Mouse (Mus musculus): ENCODE measurements at regions not wholly inside any gene's neighbourhood (a gene's known extent, or its start where the extent isn't known, plus 50 kb on each side); places are given as distances from the start of the nearest gene placed in this dataset.

GRCm38 (mm10) chr1:73516441-73516840, 500.7 kb upstream of the Tnp1 start:
- Histone ChIP-seq H3K36me3 (no peaks in the 10 kb centered on the region), H3K27ac (no peak overlapping the region), H3K27me3 (replicated peaks) (no peaks in the 10 kb centered on the region), H3K9me3 (replicated peaks) (0 out of 2 replicates have a peak, but pooled peaks cover 3% of the 10 kb centered on the region), H3K9ac (no peak overlapping the region), H3K4me1 (no peaks in the 10 kb centered on the region), H3K4me2 (no peak overlapping the region), H3K4me3 (no peak overlapping the region)
- ATAC-seq: no peak
- 72% methylated on average over 8 of the region's 8 CpGs for WGBS (ENCODE audit: insufficient replicate concordance)

GRCm38 (mm10) chr1:73515781-73516180, 500.1 kb upstream of the Tnp1 start:
- ATAC-seq: no peak
- H3K4me1 ChIP-seq: no peaks in the 10 kb centered on the region
- WGBS (ENCODE audit: insufficient replicate concordance): 66% methylated on average over 5 of the region's 5 CpGs
- H3K36me3 ChIP-seq: no peaks in the 10 kb centered on the region
- H3K4me3 ChIP-seq: no peak overlapping the region
- H3K9me3 ChIP-seq (replicated peaks): 0 out of 2 replicates have a peak, but pooled peaks cover 3% of the 10 kb centered on the region
- H3K27me3 ChIP-seq (replicated peaks): no peaks in the 10 kb centered on the region
- no peak overlapping the region for H3K9ac ChIP-seq
- no peak overlapping the region for H3K4me2 ChIP-seq
- H3K27ac ChIP-seq: no peak overlapping the region

DNA sequence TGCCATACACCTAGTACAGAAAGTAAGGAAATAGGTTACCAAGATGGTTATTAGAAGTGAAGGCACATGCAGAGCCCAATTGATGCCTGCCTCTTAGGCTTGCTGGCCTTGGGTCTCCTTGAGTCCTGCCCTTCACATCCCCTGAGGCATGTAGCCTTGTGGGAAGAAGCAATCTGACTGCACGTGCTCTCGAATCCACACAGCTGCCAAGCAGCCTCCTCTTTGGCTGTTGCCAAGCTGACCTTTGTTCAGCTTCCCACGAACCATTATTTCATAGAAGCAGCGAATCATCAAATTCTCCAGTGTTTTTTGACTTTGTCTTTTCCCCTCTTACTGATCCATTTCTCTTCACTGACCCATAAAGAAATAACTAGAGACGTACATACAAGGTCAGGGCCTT, 498.1 kb upstream of the Tnp1 start:
- Histone ChIP-seq H3K36me3 (no peaks in the 10 kb centered on the region), H3K9ac (no peak overlapping the region), H3K9me3 (replicated peaks) (0 out of 2 replicates have a peak, but pooled peaks cover 3% of the 10 kb centered on the region), H3K27ac (no peak overlapping the region), H3K4me3 (no peak overlapping the region), H3K4me1 (no peaks in the 10 kb centered on the region), H3K4me2 (no peak overlapping the region), H3K27me3 (replicated peaks) (no peaks in the 10 kb centered on the region)
- no peak for ATAC-seq
- 61% methylated on average over 5 of the region's 5 CpGs for WGBS (ENCODE audit: insufficient replicate concordance)

DNA sequence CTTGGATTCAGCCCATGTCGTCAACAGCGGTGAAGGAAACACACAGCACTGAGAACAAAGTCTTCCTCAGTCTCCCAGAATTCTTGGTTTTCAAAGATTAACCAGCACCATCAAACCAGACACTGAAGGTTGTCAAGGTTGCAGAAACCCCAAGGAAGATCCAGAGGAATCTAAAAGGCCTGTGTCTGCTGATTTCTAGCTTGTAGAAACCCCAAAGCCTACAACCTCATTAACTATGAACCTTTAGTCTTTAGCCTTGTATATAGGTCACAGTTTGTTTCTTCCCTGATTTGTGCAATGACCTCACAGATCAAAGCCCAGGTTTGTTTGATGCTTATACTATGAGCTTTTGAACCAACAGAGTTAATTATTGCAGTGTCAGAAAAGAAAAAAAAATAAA, 497.1 kb upstream of the Tnp1 start:
- Histone ChIP-seq H3K27me3 (replicated peaks) (no peaks in the 10 kb centered on the region), H3K9me3 (replicated peaks) (0 out of 2 replicates have a peak, but pooled peaks cover 3% of the 10 kb centered on the region), H3K9ac (no peak overlapping the region), H3K4me1 (no peaks in the 10 kb centered on the region), H3K4me2 (no peak overlapping the region), H3K27ac (no peak overlapping the region), H3K36me3 (no peaks in the 10 kb centered on the region), H3K4me3 (no peak overlapping the region)
- WGBS (ENCODE audit: insufficient replicate concordance): 82% methylated on average over 2 of the region's 2 CpGs
- no peak for ATAC-seq

GRCm38 (mm10) chr1:73507071-73507754, 491.5 kb upstream of the Tnp1 start:
- H3K4me2 ChIP-seq: no peak overlapping the region
- no peaks in the 10 kb centered on the region for H3K4me1 ChIP-seq
- ATAC-seq: no peak
- no peaks in the 10 kb centered on the region for H3K36me3 ChIP-seq
- H3K9me3 ChIP-seq (replicated peaks): no peaks in the 10 kb centered on the region
- H3K9ac ChIP-seq: no peak overlapping the region
- H3K27ac ChIP-seq: no peak overlapping the region
- WGBS (ENCODE audit: insufficient replicate concordance): 53% methylated on average over 10 of the region's 10 CpGs
- H3K27me3 ChIP-seq (replicated peaks): no peaks in the 10 kb centered on the region
- no peak overlapping the region for H3K4me3 ChIP-seq

DNA sequence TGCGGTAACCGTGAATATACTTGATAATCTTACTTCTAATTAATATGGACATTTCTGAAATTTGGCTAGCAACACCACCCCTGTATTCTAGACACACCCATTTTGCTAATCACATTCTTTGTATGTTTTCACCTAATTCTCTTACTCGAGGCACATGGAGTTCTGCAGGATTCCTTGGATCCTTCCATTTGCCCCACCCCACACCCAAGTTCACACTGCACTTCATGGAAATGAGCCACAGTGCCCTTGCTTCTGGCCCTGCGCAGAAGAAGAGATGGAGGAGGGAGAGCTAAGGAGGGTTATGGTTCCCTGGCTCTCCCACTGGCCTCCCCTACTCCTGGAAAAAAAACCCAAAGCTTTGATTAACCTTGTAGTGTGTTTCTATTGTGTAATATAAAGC, 487.9 kb upstream of the Tnp1 start:
- no peak overlapping the region for H3K4me3 ChIP-seq
- WGBS (ENCODE audit: insufficient replicate concordance): 72% methylated on average over 4 of the region's 4 CpGs
- no peaks in the 10 kb centered on the region for H3K27me3 ChIP-seq (replicated peaks)
- H3K9ac ChIP-seq: no peak overlapping the region
- no peaks in the 10 kb centered on the region for H3K4me1 ChIP-seq
- no peak overlapping the region for H3K27ac ChIP-seq
- ATAC-seq: no peak
- H3K36me3 ChIP-seq: no peaks in the 10 kb centered on the region
- H3K9me3 ChIP-seq (replicated peaks): no peaks in the 10 kb centered on the region
- no peak overlapping the region for H3K4me2 ChIP-seq

- H3K4me1 ChIP-seq: no peaks in the 10 kb centered on the region
- H3K4me2 ChIP-seq: no peak overlapping the region
- H3K4me3 ChIP-seq: no peak overlapping the region
- no peaks in the 10 kb centered on the region for H3K9me3 ChIP-seq (replicated peaks)
- WGBS (ENCODE audit: insufficient replicate concordance): 60% methylated on average over 3 of the region's 3 CpGs
- H3K27me3 ChIP-seq (replicated peaks): no peaks in the 10 kb centered on the region
- H3K9ac ChIP-seq: no peak overlapping the region
- H3K36me3 ChIP-seq: no peaks in the 10 kb centered on the region
- ATAC-seq: no peak
- no peak overlapping the region for H3K27ac ChIP-seq
Measured at GRCm38 (mm10) chr1:73500671-73501070, 485.0 kb upstream of the Tnp1 start.

DNA sequence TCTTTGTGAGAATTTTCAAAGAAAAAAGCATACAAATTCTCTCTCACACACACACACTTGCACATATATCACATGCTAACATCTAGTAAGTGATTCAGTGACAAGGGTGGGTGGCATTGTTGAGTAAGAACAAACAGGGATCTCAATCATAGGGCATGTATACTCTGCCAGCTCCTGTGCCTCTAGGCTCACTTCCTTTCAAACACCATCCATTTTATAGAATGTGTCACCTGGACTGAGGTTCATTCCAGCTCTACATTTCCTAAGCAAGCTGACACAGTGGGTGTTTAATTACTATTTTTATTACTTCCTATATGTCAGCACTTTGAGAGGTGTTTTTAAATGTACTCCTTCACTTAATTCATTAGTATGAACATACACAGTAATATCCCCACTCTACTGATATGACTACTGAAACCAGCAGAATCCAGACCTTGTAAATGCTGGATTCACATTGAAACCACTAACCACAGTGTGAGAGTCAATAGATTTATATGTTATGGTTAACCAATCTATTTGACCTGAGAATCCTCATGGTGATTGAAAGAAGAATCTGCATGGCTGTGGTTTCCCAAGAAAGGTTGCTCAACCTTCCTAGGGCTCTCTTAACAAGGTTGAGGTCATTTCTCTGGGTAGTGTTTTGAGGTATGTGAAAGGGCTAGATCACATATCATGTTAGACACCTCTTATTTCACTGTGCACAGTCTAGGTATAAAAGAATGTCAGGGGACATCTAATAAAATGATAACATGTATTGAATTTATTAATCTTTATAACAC, 480.5 kb upstream of the Tnp1 start:
- no peaks in the 10 kb centered on the region for H3K9me3 ChIP-seq (replicated peaks)
- H3K4me3 ChIP-seq: no peak overlapping the region
- no peak overlapping the region for H3K27ac ChIP-seq
- no peak overlapping the region for H3K9ac ChIP-seq
- H3K4me1 ChIP-seq: no peaks in the 10 kb centered on the region
- H3K27me3 ChIP-seq (replicated peaks): no peaks in the 10 kb centered on the region
- no peak for ATAC-seq
- no peaks in the 10 kb centered on the region for H3K36me3 ChIP-seq
- no peak overlapping the region for H3K4me2 ChIP-seq

DNA sequence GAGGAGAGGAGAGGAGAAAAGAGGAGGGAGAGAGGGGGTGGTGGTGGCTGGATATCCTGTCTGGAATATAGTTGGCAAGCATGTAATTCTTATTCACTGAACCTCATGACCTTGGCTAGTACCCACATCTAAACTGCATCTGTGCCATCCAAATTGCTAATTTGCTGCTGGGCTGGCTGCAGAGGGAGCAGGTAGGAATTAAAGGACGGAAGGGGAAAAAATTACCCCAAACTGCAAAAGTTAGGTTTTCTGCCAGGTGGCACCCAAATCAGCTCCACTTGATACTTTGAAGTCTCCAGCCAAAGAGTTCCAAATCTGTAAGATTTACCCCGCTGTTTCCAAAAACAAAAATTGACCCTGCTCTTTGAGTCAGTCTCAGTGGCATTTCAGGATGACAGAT, 466.2 kb upstream of the Tnp1 start:
- Histone ChIP-seq H3K9ac (no peak overlapping the region), H3K27me3 (replicated peaks) (no peaks in the 10 kb centered on the region), H3K4me2 (no peak overlapping the region), H3K4me3 (no peak overlapping the region), H3K27ac (no peak overlapping the region), H3K9me3 (replicated peaks) (no peaks in the 10 kb centered on the region), H3K36me3 (no peaks in the 10 kb centered on the region), H3K4me1 (no peaks in the 10 kb centered on the region)
- no peak for ATAC-seq
- WGBS (ENCODE audit: insufficient replicate concordance): 75% methylated on average over 2 of the region's 2 CpGs

GRCm38 (mm10) chr1:73479349-73479920, 463.7 kb upstream of the Tnp1 start:
- Histone ChIP-seq H3K9ac (no peak overlapping the region), H3K9me3 (replicated peaks) (no peaks in the 10 kb centered on the region), H3K27ac (no peak overlapping the region), H3K4me2 (no peak overlapping the region), H3K27me3 (replicated peaks) (no peaks in the 10 kb centered on the region), H3K4me1 (no peaks in the 10 kb centered on the region), H3K4me3 (no peak overlapping the region), H3K36me3 (no peaks in the 10 kb centered on the region)
- WGBS (ENCODE audit: insufficient replicate concordance): 43% methylated on average over 4 of the region's 4 CpGs
- ATAC-seq: no peak

- 69% methylated on average over 3 of the region's 3 CpGs for WGBS (ENCODE audit: insufficient replicate concordance)
- no peaks in the 10 kb centered on the region for H3K36me3 ChIP-seq
Measured at GRCm38 (mm10) chr1:73460598-73460997, 444.9 kb upstream of the Tnp1 start.

GRCm38 (mm10) chr1:73459754-73460534, 444.2 kb upstream of the Tnp1 start:
- Histone ChIP-seq H3K36me3 (no peaks in the 10 kb centered on the region), H3K27me3 (replicated peaks) (no peaks in the 10 kb centered on the region), H3K9me3 (replicated peaks) (no peaks in the 10 kb centered on the region), H3K4me2 (no peak overlapping the region), H3K4me3 (no peak overlapping the region), H3K9ac (no peak overlapping the region), H3K4me1 (no peaks in the 10 kb centered on the region), H3K27ac (no peak overlapping the region)
- no peak for ATAC-seq
- WGBS (ENCODE audit: insufficient replicate concordance): 75% methylated on average over 13 of the region's 13 CpGs

More at GRCm38 (mm10) chr1:73460598-73460997, 444.9 kb upstream of the Tnp1 start:
- Histone ChIP-seq H3K9ac (no peak overlapping the region), H3K4me3 (no peak overlapping the region), H3K9me3 (replicated peaks) (no peaks in the 10 kb centered on the region), H3K4me1 (no peaks in the 10 kb centered on the region), H3K4me2 (no peak overlapping the region), H3K27me3 (replicated peaks) (no peaks in the 10 kb centered on the region), H3K27ac (no peak overlapping the region)
- no peak for ATAC-seq
